Mouse (Mus musculus): Measurements from ENCODE around the gene Slc25a3. TPM values are rescaled to one million over a fixed set of nuclear protein-coding genes. Genes with fewer than 3 reads are reported as not detected.

The Slc25a3 gene
- total and polyA plus RNA-seq, 3 experiments, result 428 to 792 (median 509) TPM

- TF ChIP-seq MXI1 (IDR thresholded peaks at IDR 0.05; ENCODE audit: low read depth, low read length), result peak; percentile 91
These were observed at the start of gene Slc25a3 (continued) for GRCm38 (mm10) chr10:91123828-91124822.

GRCm38 (mm10) chr10:91172329-91173100 lies 48.7 kb upstream of the Slc25a3 start:
- dilution Hi-C loops (cut with MboI; ENCODE audit: extremely low pct_ligation_motif_present, extremely low pct_unique_long_range_greater_than_20kb, low sequenced_read_pairs) (no loop called here), in situ Hi-C loops (cut with MboI; ENCODE audit: low pct_ligation_motif_present, low pct_unique_long_range_greater_than_20kb, low sequenced_read_pairs) (no loop called here)
- peak overlapping the region in 2 of 3 experiments; percentile 69 to 93 for H3K4me3 ChIP-seq (replicated peaks in 1 of 3; ENCODE audit: low read depth in 2 of 3, low read length in 2 of 3, poor library complexity in 1 of 3)
- H3K27ac ChIP-seq (ENCODE audit: insufficient read depth, low read depth), result no peak overlapping the region
- DNase-seq (ENCODE audit: extremely low read depth), result no peak
- peak overlapping the region; percentile 79 for H3K9ac ChIP-seq (ENCODE audit: insufficient read depth, low read depth)
- peaks cover 31% of the 10 kb centered on the region for H3K79me2 ChIP-seq (replicated peaks; ENCODE audit: control insufficient read depth, extremely low read depth, insufficient read depth, poor library complexity, severe bottlenecking)
- H3K9me3 ChIP-seq (replicated peaks; ENCODE audit: low read length), result no peaks in the 10 kb centered on the region
- peak overlapping the region; percentile 58; the same call in 1 of the 2 replicates for H3K4me2 ChIP-seq (ENCODE audit: insufficient read depth, low read depth, poor library complexity, severe bottlenecking)
- no peaks in the 10 kb centered on the region for H3K27me3 ChIP-seq (replicated peaks)
- no peaks in the 10 kb centered on the region for H3K36me3 ChIP-seq (replicated peaks in 1 of 2; ENCODE audit: control insufficient read depth in 1 of 2, insufficient read depth in 1 of 2, low read length in 1 of 2)
- H3K4me1 ChIP-seq (ENCODE audit: control insufficient read depth in 1 of 2, insufficient read depth in 2 of 2), result 0 out of 4 replicates have a peak, but pooled peaks cover 3 to 4% of the 10 kb centered on the region in 2 experiments
- no peak for TF ChIP-seq IRF4 (IDR thresholded peaks at IDR 0.05; ENCODE audit: low read depth, low read length)
- TF ChIP-seq MAZ (IDR thresholded peaks at IDR 0.05; ENCODE audit: low read depth, low read length), result no peak
- no peak for TF ChIP-seq GABPA (IDR thresholded peaks at IDR 0.05; ENCODE audit: insufficient replicate concordance, low read depth, low read length)
- no peak for TF ChIP-seq EP300 (IDR thresholded peaks at IDR 0.05; ENCODE audit: low read length)
- TF ChIP-seq NRF1 (IDR thresholded peaks at IDR 0.05; ENCODE audit: low read depth, low read length), result no peak

GRCm38 (mm10) chr10:91171455-91172328 lies 47.8 kb upstream of the Slc25a3 start:
- dilution Hi-C loops (cut with MboI; ENCODE audit: extremely low pct_ligation_motif_present, extremely low pct_unique_long_range_greater_than_20kb, low sequenced_read_pairs), result no loop called here
- TF ChIP-seq USF1 (IDR thresholded peaks at IDR 0.05; ENCODE audit: low read depth, low read length) (no peak), MEF2A (IDR thresholded peaks at IDR 0.05; ENCODE audit: borderline replicate concordance, low read depth, low read length) (peak; percentile 43; the same call in 1 of the 2 replicates), UBTF (IDR thresholded peaks at IDR 0.05; ENCODE audit: low read depth, low read length) (peak; percentile 87; the same call in 1 of the 2 replicates), MYC (IDR thresholded peaks at IDR 0.05; ENCODE audit: low read depth, low read length) (peak; percentile 59; the same call in 1 of the 2 replicates), ZNF384 (IDR thresholded peaks at IDR 0.05; ENCODE audit: low read depth, low read length) (no peak), E2F4 (IDR thresholded peaks at IDR 0.05; ENCODE audit: insufficient replicate concordance, low read depth, low read length) (peak; percentile 68; the same call in 1 of the 2 replicates), ETS1 (conservative IDR thresholded peaks at IDR 0.05; ENCODE audit: low read depth, low read length) (no peak), MAZ (IDR thresholded peaks at IDR 0.05; ENCODE audit: low read depth, low read length) (peak; percentile 97), NELFE (IDR thresholded peaks at IDR 0.05; ENCODE audit: low read depth, low read length) (peak; percentile 98), PAX5 (IDR thresholded peaks at IDR 0.05; ENCODE audit: low read length) (no peak), HCFC1 (IDR thresholded peaks at IDR 0.05; ENCODE audit: low read depth, low read length) (peak; percentile 78), USF2 (conservative IDR thresholded peaks at IDR 0.05; ENCODE audit: low read depth, low read length) (no peak), ZKSCAN1 (IDR thresholded peaks at IDR 0.05; ENCODE audit: borderline replicate concordance, low read depth, low read length) (no peak), MAFK (IDR thresholded peaks at IDR 0.05; ENCODE audit: insufficient replicate concordance, low read length) (no peak), RAD21 (IDR thresholded peaks at IDR 0.05; ENCODE audit: low read depth, low read length) (no peak), SIN3A (IDR thresholded peaks at IDR 0.05; ENCODE audit: low read length) (peak; percentile 88), POLR2A (IDR thresholded peaks at IDR 0.05; ENCODE audit: low read depth, low read length) (peak; percentile 99), KAT2A (IDR thresholded peaks at IDR 0.05; ENCODE audit: insufficient replicate concordance, low read length) (peak; percentile 82; the same call in 1 of the 2 replicates)

More at GRCm38 (mm10) chr10:91171455-91172328, 47.8 kb upstream of the Slc25a3 start:
- H3K4me1 ChIP-seq (ENCODE audit: control insufficient read depth in 1 of 2, insufficient read depth in 2 of 2), result peaks cover 0 to 3% of the 10 kb centered on the region in 2 experiments; a peak in 2 of 4 replicates
- peak overlapping the region; percentile 84 to 93 (median 93) for H3K4me3 ChIP-seq (replicated peaks in 1 of 3; ENCODE audit: low read depth in 2 of 3, low read length in 2 of 3, poor library complexity in 1 of 3)
- H3K79me2 ChIP-seq (replicated peaks; ENCODE audit: control insufficient read depth, extremely low read depth, insufficient read depth, poor library complexity, severe bottlenecking), result peaks cover 40% of the 10 kb centered on the region
- no peaks in the 10 kb centered on the region for H3K36me3 ChIP-seq (replicated peaks in 1 of 2; ENCODE audit: control insufficient read depth in 1 of 2, insufficient read depth in 1 of 2, low read length in 1 of 2)
- peak overlapping the region; percentile 90 for H3K27ac ChIP-seq (ENCODE audit: insufficient read depth, low read depth)
- in situ Hi-C loops (cut with MboI; ENCODE audit: low pct_ligation_motif_present, low pct_unique_long_range_greater_than_20kb, low sequenced_read_pairs), result no loop called here
- H3K9me3 ChIP-seq (replicated peaks; ENCODE audit: low read length), result no peaks in the 10 kb centered on the region
- no peaks in the 10 kb centered on the region for H3K27me3 ChIP-seq (replicated peaks)
- peak overlapping the region; percentile 96 for H3K9ac ChIP-seq (ENCODE audit: insufficient read depth, low read depth)
- DNase-seq (ENCODE audit: extremely low read depth), result peak; percentile 82
- H3K4me2 ChIP-seq (ENCODE audit: insufficient read depth, low read depth, poor library complexity, severe bottlenecking), result peak overlapping the region; percentile 58; the same call in 1 of the 2 replicates
